Mouse (Mus musculus) urinary bladder, adult 2 months (tissue): Measurements from ENCODE around the gene Hacd4. TPM values are rescaled to one million over a fixed set of nuclear protein-coding genes. Genes with fewer than 3 reads are reported as not detected.

ENCODE experiments used
- polyA plus RNA-seq: library from polyadenylated mRNA; depleted of rRNA; stranded (reverse); fragments of >200 nt; gene quantifications from 2 replicates; pipeline ENCODE4 v1.2.3, GENCODE M21; 2012; rRNA removed

Hacd4 gene
- polyA plus RNA-seq, 1 experiment: 13.1 TPM

Other genes with a start within 250 kb of the Hacd4 start
- not detected in 2 replicates for gene Ifnb1, start 83.8 kb upstream of the Hacd4 start, polyA plus RNA-seq
- not detected in 2 replicates for gene Ifna15, start 119.3 kb upstream of the Hacd4 start, polyA plus RNA-seq
- not detected in 2 replicates for gene Ifna14, start 132.9 kb upstream of the Hacd4 start, polyA plus RNA-seq
- not detected in 2 replicates for gene Ifna9, start 153.5 kb upstream of the Hacd4 start, polyA plus RNA-seq
- gene Ifna12, start 164.4 kb upstream of the Hacd4 start, polyA plus RNA-seq: not detected in 2 replicates
- gene C87499, start 195.5 kb upstream of the Hacd4 start, polyA plus RNA-seq: not detected in 2 replicates
- not detected in 2 replicates for gene Ifna13, start 205.5 kb upstream of the Hacd4 start, polyA plus RNA-seq
- gene Ifna16, start 238.0 kb upstream of the Hacd4 start, polyA plus RNA-seq: not detected in 2 replicates
- gene Ifna2, start 245.0 kb upstream of the Hacd4 start, polyA plus RNA-seq: not detected in 2 replicates